Mouse (Mus musculus) adrenal gland, adult 2 months (tissue): ENCODE measurements around the gene Hs3st2. TPM values are rescaled to one million over a fixed set of nuclear protein-coding genes. Genes with fewer than 3 reads are reported as not detected.
"Not testable (repeated sequence)": the region's sequence is repeated elsewhere in the genome, so short reads cannot be mapped to it uniquely, and the experiment has no call there.

Experiments used
- DNase-seq: peaks from one replicate; pipeline ENCODE4 v3.0.0; 2021
- long read RNA-seq: library from polyadenylated mRNA; stranded (forward); transcript quantifications from one replicate; pipeline ENCODE4 v2.0.0, GENCODE M21; 2021
- polyA plus RNA-seq: library from polyadenylated mRNA; depleted of rRNA; stranded (reverse); fragments of >200 nt; gene quantifications from 2 replicates; pipeline ENCODE4 v1.2.3, GENCODE M21; 2012; rRNA removed
- total RNA-seq, 2 experiments: library from RNA; stranded (reverse); gene quantifications; 2 replicates each; pipeline ENCODE4 v1.2.3; 2021

Gene Hs3st2
- total RNA-seq = 1 to 10 TPM; 2.8 to 4.9 TPM
- polyA plus RNA-seq = 1.1 and 1.6 TPM in 2 replicates
- long read RNA-seq, partial matches to known transcripts = 0 of 2 reads
- long read RNA-seq, other reads (novel, unspliced or antisense) = 1 of 2 reads

GRCm38 (mm10) chr7:121391225-121391983, at the start of gene Hs3st2:
TSS of gene Hs3st2 (plus strand) at chr7:121391859.
- peak; percentile 24 for DNase-seq

GRCm38 (mm10) chr7:121348284-121348963, 43.2 kb upstream of the Hs3st2 start:
- DNase-seq = no peak

- no peak for DNase-seq
These were observed 40.0 kb upstream of the Hs3st2 start for GRCm38 (mm10) chr7:121351688-121352087.

- DNase-seq = not testable (repeated sequence)
These were observed 30.2 kb upstream of the Hs3st2 start for GRCm38 (mm10) chr7:121361448-121361847.

- no peak for DNase-seq
These were observed 26.1 kb upstream of the Hs3st2 start for GRCm38 (mm10) chr7:121365584-121365983.

- peak; percentile 18 for DNase-seq
These were observed 24.5 kb upstream of the Hs3st2 start for GRCm38 (mm10) chr7:121367185-121367584.

GRCm38 (mm10) chr7:121371990-121372389, 19.7 kb upstream of the Hs3st2 start:
- DNase-seq = no peak

- DNase-seq = no peak
These were observed 16.2 kb upstream of the Hs3st2 start for GRCm38 (mm10) chr7:121375456-121375855.

GRCm38 (mm10) chr7:121378942-121379341, 12.7 kb upstream of the Hs3st2 start:
- no peak for DNase-seq

GRCm38 (mm10) chr7:121391984-121392739, 503 bp downstream of the Hs3st2 start:
- DNase-seq = peak; percentile 15

- DNase-seq = no peak
These were observed 1.0 kb downstream of the Hs3st2 start for GRCm38 (mm10) chr7:121392740-121392993.

- no peak for DNase-seq
These were observed 2.2 kb downstream of the Hs3st2 start for GRCm38 (mm10) chr7:121393884-121394283.

GRCm38 (mm10) chr7:121394875-121395274, 3.2 kb downstream of the Hs3st2 start:
- no peak for DNase-seq

- DNase-seq = no peak
These were observed 19.3 kb downstream of the Hs3st2 start for GRCm38 (mm10) chr7:121410716-121411506.

GRCm38 (mm10) chr7:121411507-121411898, 19.8 kb downstream of the Hs3st2 start:
- no peak for DNase-seq

- no peak for DNase-seq
These were observed 45.2 kb downstream of the Hs3st2 start for GRCm38 (mm10) chr7:121436884-121437283.

GRCm38 (mm10) chr7:121441186-121441585, 49.5 kb downstream of the Hs3st2 start:
- no peak for DNase-seq

GRCm38 (mm10) chr7:121444336-121444735, 52.7 kb downstream of the Hs3st2 start:
- DNase-seq = no peak

GRCm38 (mm10) chr7:121446281-121446680, 54.6 kb downstream of the Hs3st2 start:
- DNase-seq = no peak

- no peak for DNase-seq
These were observed 59.5 kb downstream of the Hs3st2 start for GRCm38 (mm10) chr7:121450951-121451843.

- DNase-seq = no peak
These were observed 65.1 kb downstream of the Hs3st2 start for GRCm38 (mm10) chr7:121456716-121457115.
